Mouse (Mus musculus) forebrain, embryonic 11.5 days (tissue): ENCODE data around the gene Spin2c. TPM values are rescaled to one million over a fixed set of nuclear protein-coding genes. Genes with fewer than 3 reads are reported as not detected.

ENCODE experiments used
- ATAC-seq: fragments of 200-750 bp; cut with Nextera tagmentation; replicated peaks from 2 replicates; pipeline ENCODE4 v1.8.0; 2017; ENCODE audit warnings: moderate TSS enrichment; ENCODE audit not compliant: low FRiP score
- DNase-seq: peaks from one replicate; pipeline ENCODE4 v3.0.0-alpha.2; 2017; ENCODE audit warnings: low spot score
- H3K27ac ChIP-seq: fragments of 300-500 bp; sonication (generic); 2 replicates; pipeline ENCODE4 v1.5.1; 2014; ENCODE audit warnings: low read depth, low read length
- H3K27me3 ChIP-seq: fragments of 300-500 bp; sonication (generic); 2 replicates; pipeline ENCODE4 v1.6.1; 2014; ENCODE audit warnings: mild to moderate bottlenecking, low read length, mixed read lengths; ENCODE audit not compliant: control insufficient read depth, insufficient read depth
- H3K36me3 ChIP-seq: fragments of 300-500 bp; sonication (generic); 2 replicates; pipeline ENCODE4 v1.6.1; 2014; ENCODE audit warnings: mild to moderate bottlenecking, low read length, moderate library complexity, mixed read lengths; ENCODE audit not compliant: control insufficient read depth, insufficient read depth
- H3K4me1 ChIP-seq: fragments of 300-500 bp; sonication (generic); replicated peaks from 2 replicates; pipeline ENCODE4 v1.6.1; 2014; ENCODE audit warnings: low read length, mixed read lengths; ENCODE audit not compliant: control insufficient read depth, insufficient read depth
- H3K4me2 ChIP-seq: fragments of 300-500 bp; sonication (generic); 2 replicates; pipeline ENCODE4 v1.6.1; 2014; ENCODE audit warnings: low read depth, mild to moderate bottlenecking, low read length, moderate library complexity, mixed read lengths; ENCODE audit not compliant: severe bottlenecking
- H3K4me3 ChIP-seq: fragments of 300-500 bp; sonication (generic); 2 replicates; pipeline ENCODE4 v1.5.1; 2014; ENCODE audit warnings: low read depth, low read length
- H3K9ac ChIP-seq: fragments of 300-500 bp; sonication (generic); 2 replicates; pipeline ENCODE4 v1.6.1; 2014; ENCODE audit warnings: low read length
- H3K9me3 ChIP-seq: fragments of 300-500 bp; sonication (generic); 2 replicates; pipeline ENCODE4 v1.6.1; 2016; ENCODE audit warnings: low read length, mixed read lengths; ENCODE audit not compliant: control insufficient read depth
- WGBS: fragments of 180-500 bp; shearing (Covaris S2); extraction: QIAGEN DNeasy Blood & Tissue Kit; methylation state at CpG from one replicate; pipeline ENCODE4 v1.1.7; 2014; 5-methylcytosine and 5-hydroxymethylcytosine counted together
- polyA plus RNA-seq: library from polyadenylated mRNA; unstranded; fragments of >200 nt; fragmentation: Nextera tagmentation; extraction: Ambion mirVana; gene quantifications from 2 replicates; pipeline ENCODE4 v1.2.1, GENCODE M21; 2014

The Spin2c gene
- 17.4 and 19.3 TPM in 2 replicates for polyA plus RNA-seq

- ATAC-seq = peak; percentile 96
- Histone ChIP-seq H3K9ac (peak within 1 kb of the TSS; percentile 49), H3K36me3 (no peaks in the 10 kb centered on the region), H3K27me3 (no peaks in the 10 kb centered on the region), H3K27ac (no peak within 1 kb of the TSS), H3K4me1 (no peaks in the 10 kb centered on the region), H3K4me2 (peak within 1 kb of the TSS; percentile 47), H3K4me3 (peak within 1 kb of the TSS; percentile 43), H3K9me3 (no peaks in the 10 kb centered on the region)
- DNase-seq = peak; percentile 69
- WGBS = 14% methylated on average over 19 of the region's 23 CpGs
Observed at GRCm38 (mm10) chrX:153831951-153832561, at the start of gene Spin2c. Gene Spin2c, plus strand, starts transcription at chrX:153832225.

DNA sequence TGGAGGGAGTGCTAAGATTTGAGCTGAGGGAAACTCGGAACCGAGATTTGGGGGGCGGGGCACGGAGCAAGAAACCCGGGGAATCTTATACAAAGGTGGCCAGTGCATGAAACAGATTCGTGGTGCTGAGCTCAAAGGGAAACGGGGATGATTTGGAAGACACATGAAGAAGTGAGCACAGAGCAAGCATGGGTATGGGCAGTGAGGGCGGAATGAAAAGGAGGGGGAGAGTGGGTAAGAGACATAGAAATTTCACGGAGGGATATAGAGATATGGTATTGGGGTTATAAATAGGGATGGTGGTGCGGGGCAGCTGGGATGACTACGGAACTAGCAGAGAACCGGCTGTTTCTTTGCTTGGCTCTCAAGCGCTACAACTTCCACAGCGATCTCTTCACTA, 581 bp downstream of the Spin2c start:
- WGBS = 33% methylated on average over 14 of the region's 14 CpGs
- DNase-seq = no peak
- Histone ChIP-seq H3K27me3 (no peaks in the 10 kb centered on the region), H3K36me3 (no peaks in the 10 kb centered on the region), H3K4me1 (no peaks in the 10 kb centered on the region), H3K27ac (no peak overlapping the region), H3K4me3 (peak overlapping the region; percentile 43), H3K9ac (peak overlapping the region; percentile 49), H3K4me2 (peak overlapping the region; percentile 47), H3K9me3 (no peaks in the 10 kb centered on the region)
- peak; percentile 71 for ATAC-seq

Other genes starting within 250 kb of the Spin2c start
- gene Kctd12b, start 135.8 kb upstream of the Spin2c start, polyA plus RNA-seq = 2.5 and 2.6 TPM in 2 replicates
- gene Nbdy, start 108.6 kb upstream of the Spin2c start, polyA plus RNA-seq = 69.7 and 79.3 TPM in 2 replicates
- gene Samt1, start 180.4 kb downstream of the Spin2c start, polyA plus RNA-seq = not detected in 2 replicates
- gene 4921511M17Rik, start 201.6 kb downstream of the Spin2c start, polyA plus RNA-seq = not detected in 2 replicates
- not detected in 2 replicates for gene Gm10057, start 222.8 kb downstream of the Spin2c start, polyA plus RNA-seq